Mouse (Mus musculus) stomach, postnatal 0 days (tissue): ENCODE measurements around the gene Commd2. TPM values are rescaled to one million over a fixed set of nuclear protein-coding genes. Genes with fewer than 3 reads are reported as not detected.
A peak's percentile ranks its signal among the peaks of the same experiment; 100 is the strongest.

Source experiments
- ATAC-seq: fragments of 200-750 bp; cut with Nextera tagmentation; 2 replicates; pipeline ENCODE4 v1.8.0; 2017; ENCODE audit not compliant: low FRiP score, low TSS enrichment
- DNase-seq: peaks from one replicate; pipeline ENCODE4 v3.0.0-alpha.2; 2016; ENCODE audit warnings: low spot score
- H3K27ac ChIP-seq: fragments of 300-500 bp; sonication (generic); replicated peaks from 2 replicates; pipeline ENCODE4 v1.5.1; 2014; ENCODE audit warnings: mild to moderate bottlenecking, control low read depth
- H3K27me3 ChIP-seq: fragments of 300-500 bp; sonication (generic); 2 replicates; pipeline ENCODE4 v1.6.1; 2014; ENCODE audit warnings: low read length; ENCODE audit not compliant: control insufficient read depth, insufficient read depth
- H3K36me3 ChIP-seq: fragments of 300-500 bp; sonication (generic); 2 replicates; pipeline ENCODE4 v1.6.1; 2014; ENCODE audit warnings: low read length, mixed read lengths; ENCODE audit not compliant: control insufficient read depth, insufficient read depth
- H3K4me1 ChIP-seq: fragments of 300-500 bp; sonication (generic); replicated peaks from 2 replicates; pipeline ENCODE4 v1.6.1; 2014; ENCODE audit warnings: antibody characterized with exemption; ENCODE audit not compliant: control insufficient read depth, insufficient read depth
- H3K4me2 ChIP-seq: fragments of 300-500 bp; sonication (generic); replicated peaks from 2 replicates; pipeline ENCODE4 v1.6.1; 2014; ENCODE audit warnings: low read depth, mild to moderate bottlenecking, control low read depth, moderate library complexity
- H3K4me3 ChIP-seq: fragments of 300-500 bp; sonication (generic); 2 replicates; pipeline ENCODE4 v1.5.1; 2014; ENCODE audit warnings: low read depth, low read length, control low read depth
- H3K9ac ChIP-seq: fragments of 300-500 bp; sonication (generic); 2 replicates; pipeline ENCODE4 v1.6.1; 2014; ENCODE audit warnings: mild to moderate bottlenecking, low read length, control low read depth, mixed read lengths
- H3K9me3 ChIP-seq: fragments of 300-500 bp; sonication (generic); 2 replicates; pipeline ENCODE4 v1.6.1; 2016; ENCODE audit warnings: low read length; ENCODE audit not compliant: control insufficient read depth
- CTCF ChIP-seq: IDR thresholded peaks from 2 replicates; pipeline ENCODE4 v1.5.1; 2016; ENCODE audit warnings: antibody characterized with exemption, low read depth, mild to moderate bottlenecking, moderate library complexity
- EP300 ChIP-seq: optimal IDR thresholded peaks from 2 replicates; pipeline ENCODE3; 2016; ENCODE audit warnings: antibody characterized with exemption
- WGBS: fragments of 180-500 bp; shearing (Covaris S2); extraction: QIAGEN DNeasy Blood & Tissue Kit; methylation state at CpG from one replicate; pipeline ENCODE4 v1.1.7; 2014; 5-methylcytosine and 5-hydroxymethylcytosine counted together
- polyA plus RNA-seq: library from polyadenylated mRNA; unstranded; fragments of >200 nt; fragmentation: Nextera tagmentation; extraction: Ambion mirVana; gene quantifications from 2 replicates; pipeline ENCODE4 v1.2.1, GENCODE M21; 2015

Commd2 gene
- polyA plus RNA-seq, result 71.6 and 79.2 TPM in 2 replicates

- H3K36me3 ChIP-seq, result no peaks in the 10 kb centered on the region; the same call in 1 of the 2 replicates
- H3K4me1 ChIP-seq, result no peaks in the 10 kb centered on the region
- H3K27ac ChIP-seq, result peak within 1 kb of the TSS; percentile 83
- H3K4me2 ChIP-seq, result peak within 1 kb of the TSS; percentile 47
- peak within 1 kb of the TSS; percentile 80 for H3K9ac ChIP-seq
- WGBS, result under 1% methylated on average over 42 of the region's 42 CpGs
- TF ChIP-seq EP300, result no peak
- TF ChIP-seq CTCF, result no peak
- no peaks in the 10 kb centered on the region for H3K9me3 ChIP-seq
- H3K27me3 ChIP-seq, result no peaks in the 10 kb centered on the region
- peak within 1 kb of the TSS; percentile 85 for H3K4me3 ChIP-seq
- DNase-seq (peak; percentile 91), ATAC-seq (peak; percentile 99)
Observed at GRCm38 (mm10) chr3:57651231-57651864, at the start of gene Commd2. Gene Commd2 (minus strand): TSS chr3:57651715.

- Histone ChIP-seq H3K4me1 (no peaks in the 10 kb centered on the region), H3K27me3 (no peaks in the 10 kb centered on the region), H3K27ac (no peak overlapping the region), H3K9ac (no peak overlapping the region), H3K9me3 (no peaks in the 10 kb centered on the region), H3K36me3 (no peaks in the 10 kb centered on the region), H3K4me2 (no peak overlapping the region), H3K4me3 (no peak overlapping the region)
- ATAC-seq (no peak), DNase-seq (no peak)
- WGBS, result 90% methylated on average over 9 of the region's 9 CpGs
- TF ChIP-seq EP300 (no peak), CTCF (no peak)
Observed at GRCm38 (mm10) chr3:57696779-57697178, 45.3 kb upstream of the Commd2 start.

GRCm38 (mm10) chr3:57696249-57696648 is 44.7 kb upstream of the Commd2 start:
- H3K4me3 ChIP-seq, result no peak overlapping the region
- DNase-seq, result no peak
- no peak for TF ChIP-seq CTCF
- no peak for TF ChIP-seq EP300
- no peaks in the 10 kb centered on the region for H3K36me3 ChIP-seq
- H3K4me2 ChIP-seq, result no peak overlapping the region
- H3K4me1 ChIP-seq, result no peaks in the 10 kb centered on the region
- H3K9ac ChIP-seq, result no peak overlapping the region
- 84% methylated on average over 4 of the region's 4 CpGs for WGBS
- H3K27me3 ChIP-seq, result no peaks in the 10 kb centered on the region
- no peaks in the 10 kb centered on the region for H3K9me3 ChIP-seq
- H3K27ac ChIP-seq, result no peak overlapping the region
- ATAC-seq, result no peak

GRCm38 (mm10) chr3:57692719-57693118 is 41.2 kb upstream of the Commd2 start, which contains the start of gene Ankub1:
Gene Ankub1 (minus strand): TSS chr3:57692799.
- no peak for TF ChIP-seq CTCF
- TF ChIP-seq EP300, result no peak
- no peak within 1 kb of the TSS for H3K4me2 ChIP-seq
- H3K4me1 ChIP-seq, result no peaks in the 10 kb centered on the region
- ATAC-seq (no peak), DNase-seq (no peak)
- no peaks in the 10 kb centered on the region for H3K36me3 ChIP-seq
- no peaks in the 10 kb centered on the region for H3K27me3 ChIP-seq
- WGBS, result 60% methylated on average over 2 of the region's 2 CpGs
- H3K4me3 ChIP-seq, result no peak within 1 kb of the TSS
- no peaks in the 10 kb centered on the region for H3K9me3 ChIP-seq
- H3K9ac ChIP-seq, result no peak within 1 kb of the TSS
- H3K27ac ChIP-seq, result no peak within 1 kb of the TSS

GRCm38 (mm10) chr3:57691772-57692171 is 40.3 kb upstream of the Commd2 start:
- no peak overlapping the region for H3K4me2 ChIP-seq
- H3K27me3 ChIP-seq, result no peaks in the 10 kb centered on the region
- 82% methylated on average over 4 of the region's 4 CpGs for WGBS
- H3K9me3 ChIP-seq, result no peaks in the 10 kb centered on the region
- no peak overlapping the region for H3K27ac ChIP-seq
- no peak overlapping the region for H3K9ac ChIP-seq
- DNase-seq, result no peak
- ATAC-seq, result no peak
- TF ChIP-seq CTCF (no peak), EP300 (no peak)
- no peaks in the 10 kb centered on the region for H3K4me1 ChIP-seq
- no peak overlapping the region for H3K4me3 ChIP-seq
- no peaks in the 10 kb centered on the region for H3K36me3 ChIP-seq

GRCm38 (mm10) chr3:57677786-57678185 is 26.3 kb upstream of the Commd2 start:
- H3K4me2 ChIP-seq, result no peak overlapping the region
- DNase-seq, result no peak

More at GRCm38 (mm10) chr3:57677786-57678185, 26.3 kb upstream of the Commd2 start:
- no peaks in the 10 kb centered on the region for H3K9me3 ChIP-seq
- H3K27me3 ChIP-seq, result no peaks in the 10 kb centered on the region
- H3K4me1 ChIP-seq, result no peaks in the 10 kb centered on the region
- H3K27ac ChIP-seq, result no peak overlapping the region
- no peak for ATAC-seq
- no peak overlapping the region for H3K9ac ChIP-seq
- H3K36me3 ChIP-seq, result no peaks in the 10 kb centered on the region
- TF ChIP-seq EP300 (no peak), CTCF (no peak)
- H3K4me3 ChIP-seq, result no peak overlapping the region
